Mouse (Mus musculus) heart, postnatal 10 days (tissue): Measurements from ENCODE around the gene Rnf214. TPM values are rescaled to one million over a fixed set of nuclear protein-coding genes. Genes with fewer than 3 reads are reported as not detected.
"Not testable (repeated sequence)": the region's sequence is repeated elsewhere in the genome, so short reads cannot be mapped to it uniquely, and the experiment has no call there.

Experiments
- DNase-seq, 2 experiments: peaks; one replicate each; pipeline ENCODE4 v3.0.0; 2021
- intact Hi-C: fragments of 180-260 bp; cut with DNase I; formaldehyde crosslinking; loops from one replicate; pipeline ENCODE4 v1.15.1; 2025
- total RNA-seq, 2 experiments: library from RNA; stranded (reverse); gene quantifications; 2 replicates each; pipeline ENCODE4 v1.2.3; 2021

Rnf214 gene
- total RNA-seq, 2 experiments from 2014 or later = 33.5 to 35.9 TPM

GRCm38 (mm10) chr9:45854136-45854535 is 52.6 kb downstream of the Rnf214 start:
- intact Hi-C loops = no loop called here

GRCm38 (mm10) chr9:45853695-45854094 is 53.0 kb downstream of the Rnf214 start:
- DNase-seq = no peak
- intact Hi-C loops = no loop called here

More at GRCm38 (mm10) chr9:45854136-45854535, 52.6 kb downstream of the Rnf214 start:
- no peak for DNase-seq

- no peak for DNase-seq
- intact Hi-C loops = no loop called here
Observed at GRCm38 (mm10) chr9:45851776-45852175, 54.9 kb downstream of the Rnf214 start.

GRCm38 (mm10) chr9:45851330-45851729 is 55.4 kb downstream of the Rnf214 start:
- intact Hi-C loops = no loop called here
- DNase-seq = no peak

- intact Hi-C loops = no loop called here
- peak; percentile 33 to 49 for DNase-seq
Observed at GRCm38 (mm10) chr9:45850528-45851155, 56.1 kb downstream of the Rnf214 start.

GRCm38 (mm10) chr9:45849528-45850408 is 56.9 kb downstream of the Rnf214 start:
- intact Hi-C loops = no loop called here
- peak; percentile 82 to 86 for DNase-seq

- intact Hi-C loops = no loop called here
Observed at GRCm38 (mm10) chr9:45846891-45847460, 59.7 kb downstream of the Rnf214 start.

GRCm38 (mm10) chr9:45846176-45846575 is 60.5 kb downstream of the Rnf214 start:
- DNase-seq, intact Hi-C loops: not testable (repeated sequence)

More at GRCm38 (mm10) chr9:45846891-45847460, 59.7 kb downstream of the Rnf214 start:
- no peak for DNase-seq

- intact Hi-C loops = no loop called here
- no peak for DNase-seq
Observed at GRCm38 (mm10) chr9:45845541-45845940, 61.2 kb downstream of the Rnf214 start.

- no peak for DNase-seq
- intact Hi-C loops = loop anchor here (5.0 kb wide), 1 partner anchor 34 kb away; no protein-coding TSS in a partner anchor
Observed at GRCm38 (mm10) chr9:45843780-45844179, 62.9 kb downstream of the Rnf214 start.

GRCm38 (mm10) chr9:45843007-45843406 is 63.7 kb downstream of the Rnf214 start:
- intact Hi-C loops = loop anchor here (5.0 kb wide), 1 partner anchor 34 kb away; no protein-coding TSS in a partner anchor
- DNase-seq = no peak

- intact Hi-C loops = loop anchor here (5.0 kb wide), 1 partner anchor 36 kb away; no protein-coding TSS in a partner anchor
Observed at GRCm38 (mm10) chr9:45841458-45841857, 65.3 kb downstream of the Rnf214 start.

GRCm38 (mm10) chr9:45840331-45840730 is 66.4 kb downstream of the Rnf214 start:
- peak in 1 of 2 experiments; percentile 50 for DNase-seq
- intact Hi-C loops = loop anchor here (5.0 kb wide), 1 partner anchor 37 kb away; no protein-coding TSS in a partner anchor

More at GRCm38 (mm10) chr9:45841458-45841857, 65.3 kb downstream of the Rnf214 start:
- no peak for DNase-seq

- intact Hi-C loops = loop anchor here (5.0 kb wide), 1 partner anchor 37 kb away; no protein-coding TSS in a partner anchor
- peak in 1 of 2 experiments; percentile 31 for DNase-seq
Observed at GRCm38 (mm10) chr9:45839982-45840300, 66.8 kb downstream of the Rnf214 start.

GRCm38 (mm10) chr9:45839139-45839981 is 67.4 kb downstream of the Rnf214 start:
- intact Hi-C loops = no loop called here
- peak in 1 of 2 experiments; percentile 45 for DNase-seq

- intact Hi-C loops = no loop called here
- DNase-seq = peak; percentile 92
Observed at GRCm38 (mm10) chr9:45838434-45839138, 68.1 kb downstream of the Rnf214 start, which contains the start of gene Bace1. Gene Bace1, plus strand, starts transcription at chr9:45838580.

GRCm38 (mm10) chr9:45838069-45838433 is 68.7 kb downstream of the Rnf214 start:
- DNase-seq = no peak
- intact Hi-C loops = no loop called here

GRCm38 (mm10) chr9:45833461-45833860 is 73.2 kb downstream of the Rnf214 start:
- intact Hi-C loops = no loop called here
- DNase-seq = no peak

- no peak for DNase-seq
Observed at GRCm38 (mm10) chr9:45832898-45833297, 73.8 kb downstream of the Rnf214 start.

More at GRCm38 (mm10) chr9:45832898-45833297, 73.8 kb downstream of the Rnf214 start:
- intact Hi-C loops = no loop called here
